Mouse (Mus musculus): Measurements from ENCODE around the gene Ppp2r5d. TPM values are rescaled to one million over a fixed set of nuclear protein-coding genes. Genes with fewer than 3 reads are reported as not detected.

The Ppp2r5d gene
- polyA plus RNA-seq, 1 experiment from 2014 or later = 105 TPM

DNA sequence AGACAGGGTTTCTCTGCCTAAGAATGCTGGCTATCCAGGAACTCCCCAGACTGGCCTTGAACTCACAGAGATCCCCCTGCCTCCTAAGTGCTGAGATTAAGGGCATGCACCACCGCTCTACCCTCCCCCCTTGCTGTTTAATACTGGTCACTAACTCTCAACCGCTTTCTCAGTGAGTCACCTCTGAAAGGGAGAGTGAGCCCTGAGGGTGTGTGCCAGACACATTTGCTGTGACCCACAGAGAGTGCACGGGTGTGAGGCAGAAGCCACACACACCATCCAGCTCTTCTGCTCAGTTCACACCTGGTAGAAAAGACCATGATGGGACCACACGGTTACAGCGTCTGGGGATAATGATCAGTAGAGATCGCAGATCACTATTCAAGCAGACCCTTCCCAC lies 6.4 kb downstream of the Ppp2r5d start:
- Histone ChIP-seq H3K4me2 (no peak overlapping the region), H3K9me3 (replicated peaks) (no peaks in the 10 kb centered on the region), H3K9ac (no peak overlapping the region), H3K4me1 (peaks cover 23% of the 10 kb centered on the region), H3K27ac (no peak overlapping the region), H3K27me3 (no peaks in the 10 kb centered on the region), H3K4me3 (replicated peaks) (no peak overlapping the region), H3K36me3 (peaks cover 53% of the 10 kb centered on the region)
- ATAC-seq (replicated peaks; ENCODE audit: low FRiP score) = no peak
- WGBS = 82% methylated on average over 6 of the region's 6 CpGs

DNA sequence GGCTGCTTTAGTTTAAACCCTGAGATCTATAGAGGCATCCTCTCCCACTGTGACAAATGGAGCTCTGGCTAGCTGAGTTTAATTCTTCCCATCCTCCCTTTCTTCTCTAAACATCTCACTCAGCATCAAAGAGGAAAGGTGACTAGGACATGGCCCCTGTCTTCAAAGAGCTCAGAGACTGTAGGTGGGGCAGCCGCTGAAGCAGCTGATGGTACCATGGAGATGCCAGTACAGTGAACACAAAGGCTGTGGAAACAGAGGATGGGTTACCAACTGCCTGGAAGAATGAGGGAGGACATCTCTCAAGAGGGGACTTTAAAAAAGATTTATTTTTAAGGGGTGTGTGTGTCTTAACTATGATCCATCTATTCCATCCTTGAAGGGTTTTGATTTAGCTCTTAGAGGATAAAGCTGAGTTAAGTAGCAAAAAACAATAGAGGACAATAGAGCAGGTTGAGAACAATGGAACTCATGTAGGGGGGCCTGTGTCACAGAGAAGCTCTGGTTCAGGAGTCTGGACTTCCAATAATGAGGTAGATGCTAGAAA lies 10.3 kb downstream of the Ppp2r5d start:
- WGBS = 44% methylated on average over 1 of the region's 1 CpGs
- ATAC-seq (replicated peaks; ENCODE audit: low FRiP score) = no peak
- no peaks in the 10 kb centered on the region for H3K27me3 ChIP-seq
- H3K27ac ChIP-seq = no peak overlapping the region
- no peak overlapping the region for H3K4me3 ChIP-seq (replicated peaks)
- H3K36me3 ChIP-seq = peaks cover 65% of the 10 kb centered on the region
- H3K9ac ChIP-seq = no peak overlapping the region
- H3K9me3 ChIP-seq (replicated peaks) = no peaks in the 10 kb centered on the region
- no peaks in the 10 kb centered on the region for H3K4me1 ChIP-seq
- H3K4me2 ChIP-seq = no peak overlapping the region

DNA sequence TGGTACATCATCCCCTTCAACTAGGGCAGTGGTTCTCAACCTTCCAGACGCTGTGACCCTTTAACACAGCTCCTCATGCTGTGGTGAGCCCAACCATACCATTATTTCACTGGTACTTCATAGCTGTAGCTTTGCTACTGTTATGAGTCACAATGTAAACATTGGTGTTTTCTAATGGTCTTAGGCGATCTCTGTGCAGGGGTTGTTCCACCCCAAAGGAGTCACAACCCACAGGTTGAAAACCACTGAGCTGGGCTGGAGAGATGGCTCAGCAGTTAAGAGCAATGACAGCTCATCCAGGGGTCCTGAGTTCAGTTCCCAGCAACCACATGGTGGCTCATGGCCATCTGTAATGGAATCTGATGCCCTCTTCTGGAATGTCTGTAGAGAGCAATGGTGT lies 13.5 kb downstream of the Ppp2r5d start:
- no peak for ATAC-seq (replicated peaks; ENCODE audit: low FRiP score)
- Histone ChIP-seq H3K4me2 (no peak overlapping the region), H3K9ac (no peak overlapping the region), H3K27ac (no peak overlapping the region), H3K27me3 (no peaks in the 10 kb centered on the region), H3K4me1 (no peaks in the 10 kb centered on the region), H3K4me3 (replicated peaks) (no peak overlapping the region), H3K36me3 (peaks cover 58% of the 10 kb centered on the region), H3K9me3 (replicated peaks) (no peaks in the 10 kb centered on the region)
- 88% methylated on average over 2 of the region's 2 CpGs for WGBS

DNA sequence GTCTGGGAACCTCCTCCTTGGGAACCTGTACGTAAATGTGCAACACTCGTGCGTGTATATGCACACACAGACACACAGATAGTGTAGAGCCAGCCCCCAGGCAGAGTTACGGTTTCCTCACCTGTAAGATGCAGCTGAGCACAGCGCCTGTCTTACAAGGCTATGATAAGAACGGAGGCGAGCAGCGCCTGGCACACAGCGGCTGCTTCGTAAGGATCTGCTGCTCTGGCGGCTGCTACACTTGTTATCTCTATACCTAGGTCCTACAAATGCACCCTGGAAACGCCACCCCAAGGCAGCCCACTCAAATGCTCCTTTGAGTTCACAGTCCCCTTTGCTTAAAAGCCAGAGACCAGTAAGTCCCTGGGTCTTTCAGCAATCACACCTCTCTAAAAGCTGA lies 14.2 kb downstream of the Ppp2r5d start:
- Histone ChIP-seq H3K4me1 (no peaks in the 10 kb centered on the region), H3K4me3 (replicated peaks) (no peak overlapping the region), H3K4me2 (no peak overlapping the region), H3K36me3 (peaks cover 58% of the 10 kb centered on the region), H3K9ac (no peak overlapping the region), H3K9me3 (replicated peaks) (no peaks in the 10 kb centered on the region), H3K27ac (no peak overlapping the region), H3K27me3 (no peaks in the 10 kb centered on the region)
- WGBS = 95% methylated on average over 12 of the region's 12 CpGs
- ATAC-seq (replicated peaks; ENCODE audit: low FRiP score) = no peak

DNA sequence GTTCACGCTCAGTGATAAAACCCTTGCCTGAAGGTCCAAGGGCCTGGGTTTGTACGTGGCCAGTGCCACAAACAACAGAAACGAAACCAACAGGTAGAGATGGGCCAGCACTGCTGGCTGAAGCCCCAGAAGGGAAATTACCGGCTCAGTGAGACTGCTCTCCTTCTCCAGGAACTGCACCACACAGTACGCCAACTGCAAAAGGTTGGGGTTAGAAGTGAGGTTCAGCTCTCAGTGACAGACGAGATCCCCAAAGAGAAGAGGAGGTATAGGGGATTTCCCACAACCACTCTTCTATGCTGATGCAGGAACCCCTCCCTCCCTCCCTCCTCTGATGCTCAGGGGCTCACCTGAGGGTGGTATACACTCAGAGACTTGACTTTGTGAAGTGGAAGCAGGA lies 19.0 kb downstream of the Ppp2r5d start:
- ATAC-seq (replicated peaks; ENCODE audit: low FRiP score) = no peak
- 84% methylated on average over 6 of the region's 6 CpGs for WGBS
- Histone ChIP-seq H3K4me1 (peaks cover 10% of the 10 kb centered on the region), H3K27ac (no peak overlapping the region), H3K4me3 (replicated peaks) (no peak overlapping the region), H3K36me3 (peaks cover 64% of the 10 kb centered on the region), H3K9me3 (replicated peaks) (no peaks in the 10 kb centered on the region), H3K9ac (no peak overlapping the region), H3K4me2 (no peak overlapping the region), H3K27me3 (no peaks in the 10 kb centered on the region)

DNA sequence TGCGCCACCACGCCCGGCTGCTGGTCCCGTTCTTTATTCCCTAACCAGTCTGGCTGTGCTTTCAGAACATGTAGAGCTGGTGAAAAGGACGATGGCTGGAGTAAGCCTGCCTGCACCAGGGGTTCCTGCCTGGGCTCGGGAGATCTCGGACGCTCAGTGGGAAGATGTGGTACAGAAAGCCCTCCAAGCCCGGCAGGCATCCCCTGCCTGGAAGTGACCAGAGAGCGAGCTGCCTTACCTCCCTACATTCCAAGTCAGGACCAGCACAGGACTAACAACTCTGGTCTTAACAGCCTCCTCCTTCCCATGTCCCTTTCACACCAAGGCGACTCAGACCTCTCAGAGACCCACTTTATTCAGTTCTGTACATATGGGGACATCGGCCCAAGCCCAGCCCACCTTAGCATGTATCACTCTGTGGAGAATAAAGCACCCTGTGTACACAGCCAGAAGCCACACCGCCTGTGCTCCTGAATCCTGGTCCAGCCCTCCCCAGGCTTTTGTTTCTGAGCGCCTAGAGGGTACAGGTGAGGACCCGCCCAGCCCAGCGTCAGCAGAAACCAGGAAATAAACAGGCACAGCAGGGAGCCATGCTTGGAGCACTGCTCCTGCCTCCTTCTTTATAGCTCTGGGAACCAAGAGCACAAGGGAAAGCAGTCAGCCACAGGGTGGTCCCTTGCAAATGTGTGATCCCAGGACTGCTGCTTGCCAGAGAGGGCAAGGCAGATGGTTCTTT lies 22.1 kb downstream of the Ppp2r5d start:
- Histone ChIP-seq H3K4me1 (peaks cover 32% of the 10 kb centered on the region), H3K36me3 (peaks cover 56% of the 10 kb centered on the region)

DNA sequence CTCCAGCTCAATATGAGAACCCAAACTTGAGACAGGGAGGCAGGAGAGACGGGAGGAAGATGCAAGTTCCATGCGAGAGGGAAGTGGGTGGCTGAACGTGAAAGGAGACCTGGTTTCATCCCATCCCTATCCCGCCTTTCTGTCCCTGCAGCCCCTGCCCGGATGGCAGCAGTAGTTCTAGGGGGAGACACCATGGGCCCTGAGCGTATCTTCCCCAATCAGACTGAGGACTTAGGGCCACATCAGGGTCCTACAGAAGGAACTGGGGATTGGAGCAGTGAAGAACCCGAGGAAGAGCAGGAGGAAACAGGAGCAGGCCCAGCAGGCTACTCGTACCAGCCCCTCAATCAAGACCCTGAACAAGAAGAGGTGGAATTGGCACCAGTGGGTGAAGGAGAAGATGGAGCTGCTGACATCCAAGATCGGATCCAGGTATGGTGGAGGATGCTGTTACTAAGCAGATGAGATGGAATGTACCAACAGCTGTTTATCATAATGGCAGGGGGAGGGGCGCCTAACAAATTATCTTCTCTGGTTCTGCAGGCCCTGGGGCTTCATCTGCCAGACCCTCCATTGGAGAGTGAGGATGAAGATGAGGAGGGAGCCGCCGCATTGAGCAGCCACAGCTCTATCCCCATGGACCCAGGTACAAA lies 23.3 kb downstream of the Ppp2r5d start:
- peak overlapping the region; percentile 95 for H3K4me3 ChIP-seq (replicated peaks)
- H3K27me3 ChIP-seq = no peaks in the 10 kb centered on the region
- H3K9ac ChIP-seq = peak overlapping the region; percentile 62
- ATAC-seq (replicated peaks; ENCODE audit: low FRiP score) = peak; percentile 0; the same call in 1 of the 2 replicates
- H3K27ac ChIP-seq = peak overlapping the region; percentile 84
- 25% methylated on average over 12 of the region's 12 CpGs for WGBS
- no peaks in the 10 kb centered on the region for H3K9me3 ChIP-seq (replicated peaks)
- peak overlapping the region; percentile 89 for H3K4me2 ChIP-seq
- peaks cover 36% of the 10 kb centered on the region for H3K4me1 ChIP-seq
- peaks cover 57% of the 10 kb centered on the region for H3K36me3 ChIP-seq

More for the DNA sequence above, 22.1 kb downstream of the Ppp2r5d start:
- H3K4me2 ChIP-seq = no peak overlapping the region
- no peak overlapping the region for H3K4me3 ChIP-seq (replicated peaks)
- no peaks in the 10 kb centered on the region for H3K9me3 ChIP-seq (replicated peaks)
- 83% methylated on average over 16 of the region's 16 CpGs for WGBS
- H3K27ac ChIP-seq = no peak overlapping the region
- H3K9ac ChIP-seq = no peak overlapping the region
- ATAC-seq (replicated peaks; ENCODE audit: low FRiP score) = no peak
- H3K27me3 ChIP-seq = no peaks in the 10 kb centered on the region

DNA sequence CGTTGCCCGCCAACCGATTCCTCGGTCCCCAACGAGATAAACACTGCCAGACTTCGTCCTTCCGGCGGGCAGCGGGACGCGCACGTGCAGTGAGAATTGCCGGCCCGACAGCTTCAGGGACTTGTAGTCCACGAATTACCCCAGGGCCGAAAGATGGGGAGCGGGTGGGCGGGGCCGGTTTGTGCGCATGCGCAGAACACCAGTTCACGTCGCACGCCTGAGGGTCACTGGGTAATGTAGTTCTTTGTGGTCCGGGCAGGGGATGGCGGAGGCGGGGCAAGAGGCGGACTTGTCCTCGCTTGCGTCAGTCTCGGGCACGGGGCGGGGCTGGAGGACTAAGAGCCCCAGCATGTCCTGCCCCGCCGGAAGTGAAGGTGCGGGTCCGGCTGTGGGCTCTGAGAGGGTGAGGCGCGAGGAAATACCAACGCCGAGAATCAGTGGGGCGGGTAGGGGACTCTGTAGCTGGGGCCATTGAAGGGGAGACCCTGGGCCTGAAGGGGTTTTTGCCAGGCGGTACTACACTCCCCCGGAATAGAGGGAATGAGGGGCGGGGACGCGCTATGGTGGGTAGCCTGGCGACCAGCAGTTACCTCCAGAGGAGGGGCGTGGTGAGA lies 24.0 kb downstream of the Ppp2r5d start, which contains the start of gene Klhdc3:
Gene Klhdc3, minus strand, starts transcription at position 155 of the 614 bp plus-strand sequence.
- H3K36me3 ChIP-seq = peaks cover 57% of the 10 kb centered on the region
- ATAC-seq (replicated peaks; ENCODE audit: low FRiP score) = peak; percentile 97
- WGBS = under 1% methylated on average over 49 of the region's 49 CpGs
- H3K9me3 ChIP-seq (replicated peaks) = no peaks in the 10 kb centered on the region
- H3K4me1 ChIP-seq = peaks cover 36% of the 10 kb centered on the region
- no peaks in the 10 kb centered on the region for H3K27me3 ChIP-seq
- H3K4me2 ChIP-seq = peak within 1 kb of the TSS; percentile 89
- H3K9ac ChIP-seq = peak within 1 kb of the TSS; percentile 86
- H3K4me3 ChIP-seq (replicated peaks) = peak within 1 kb of the TSS; percentile 95
- peak within 1 kb of the TSS; percentile 97 for H3K27ac ChIP-seq

DNA sequence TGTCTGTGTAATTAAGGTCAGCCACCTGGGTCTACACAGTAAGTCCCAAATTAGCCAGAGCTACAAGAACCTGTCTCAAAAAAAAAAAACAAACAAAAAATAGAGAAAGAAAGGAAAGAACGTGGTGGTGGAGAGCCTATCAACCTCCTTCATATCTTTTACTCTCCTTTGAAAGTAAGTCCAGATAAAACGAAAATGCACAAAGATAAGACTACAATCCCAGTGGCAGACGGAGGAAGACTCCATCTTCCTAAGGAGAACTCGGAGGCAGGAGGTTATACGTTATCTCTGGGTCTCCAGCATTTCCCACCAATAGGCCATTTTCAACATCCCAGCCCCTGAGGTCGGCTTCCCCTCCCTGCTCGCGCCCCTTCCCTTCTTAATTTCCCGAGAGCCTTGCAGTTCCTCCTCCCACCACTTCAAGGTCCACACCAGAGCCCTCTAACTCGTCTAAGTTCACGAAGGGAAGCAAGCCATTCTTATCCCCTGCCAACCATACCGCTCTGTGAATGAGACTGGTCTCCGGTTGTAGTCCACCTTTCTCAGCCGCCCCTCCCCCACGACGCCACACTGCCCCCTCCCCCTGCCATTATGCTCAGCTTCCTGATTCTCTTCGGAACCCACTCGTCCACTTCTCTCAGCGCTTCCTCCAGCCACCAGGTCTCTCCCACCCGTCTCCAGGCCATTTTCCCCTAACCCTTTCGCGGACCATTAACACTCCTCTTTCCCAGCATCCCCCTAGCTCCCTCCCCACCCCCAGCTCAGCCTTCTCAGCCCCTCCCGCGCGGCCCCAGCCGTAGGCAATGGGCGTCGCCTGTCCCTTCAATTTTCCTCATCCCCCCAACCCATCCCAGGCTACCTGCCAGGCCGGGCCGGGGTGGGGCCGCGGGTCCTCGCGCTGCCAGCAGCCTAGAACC lies 24.8 kb downstream of the Ppp2r5d start:
- under 1% methylated on average over 34 of the region's 34 CpGs for WGBS
- no peaks in the 10 kb centered on the region for H3K9me3 ChIP-seq (replicated peaks)
- peak overlapping the region; percentile 89 for H3K4me2 ChIP-seq
- peaks cover 57% of the 10 kb centered on the region for H3K36me3 ChIP-seq
- H3K4me1 ChIP-seq = peaks cover 38% of the 10 kb centered on the region
- H3K27ac ChIP-seq = peak overlapping the region; percentile 97
- H3K4me3 ChIP-seq (replicated peaks) = peak overlapping the region; percentile 95
- H3K9ac ChIP-seq = peak overlapping the region; percentile 86
- H3K27me3 ChIP-seq = no peaks in the 10 kb centered on the region
- ATAC-seq (replicated peaks; ENCODE audit: low FRiP score) = peak; percentile 12

DNA sequence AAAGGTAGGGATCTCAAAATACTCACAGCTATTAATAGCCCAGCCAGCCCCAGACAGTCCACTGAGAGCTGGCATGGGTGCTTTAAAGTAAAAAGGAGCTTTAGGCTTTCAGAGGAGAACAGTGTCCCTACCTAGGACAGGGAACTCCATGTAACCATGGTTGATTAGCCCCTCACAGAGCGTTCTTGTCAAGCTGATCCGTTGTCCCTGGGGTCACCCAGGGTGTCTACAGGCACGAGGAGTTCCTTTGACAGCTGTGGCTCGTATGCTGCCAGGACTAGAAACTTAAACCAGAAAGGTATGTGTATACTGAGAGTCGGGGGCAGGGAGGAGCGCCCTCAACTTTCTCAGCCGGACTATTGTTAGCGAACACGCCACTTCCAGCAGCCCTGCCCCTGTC lies 26.0 kb downstream of the Ppp2r5d start:
- no peaks in the 10 kb centered on the region for H3K9me3 ChIP-seq (replicated peaks)
- 30% methylated on average over 9 of the region's 9 CpGs for WGBS
- H3K4me3 ChIP-seq (replicated peaks) = peak overlapping the region; percentile 95
- peaks cover 47% of the 10 kb centered on the region for H3K4me1 ChIP-seq
- no peak for ATAC-seq (replicated peaks; ENCODE audit: low FRiP score)
- H3K27ac ChIP-seq = peak overlapping the region; percentile 97
- H3K27me3 ChIP-seq = no peaks in the 10 kb centered on the region
- H3K4me2 ChIP-seq = peak overlapping the region; percentile 89
- peaks cover 52% of the 10 kb centered on the region for H3K36me3 ChIP-seq
- peak overlapping the region; percentile 86 for H3K9ac ChIP-seq

DNA sequence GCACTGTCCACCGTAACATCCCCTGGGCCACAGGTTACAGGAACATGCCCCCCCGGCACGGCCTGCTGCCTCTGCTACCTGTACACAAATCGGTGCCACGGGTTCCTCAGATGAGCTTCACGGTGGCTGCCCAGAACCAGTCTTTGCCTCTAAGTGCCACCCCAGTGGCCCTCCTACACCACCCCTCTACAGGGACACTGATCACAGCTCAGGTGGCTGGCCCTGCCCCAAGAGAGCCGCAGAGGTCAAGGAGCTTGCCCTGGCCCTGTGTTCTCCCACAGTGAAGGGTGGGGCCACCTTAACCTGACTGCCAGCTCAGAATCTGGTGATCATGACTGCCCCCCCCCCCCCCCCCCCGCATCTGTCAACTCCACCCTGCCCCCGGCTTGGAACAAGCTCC lies 26.5 kb downstream of the Ppp2r5d start, which contains the start of gene Mea1:
Gene Mea1, plus strand, starts transcription at position 378 of the 400 bp plus-strand sequence.
- no peaks in the 10 kb centered on the region for H3K9me3 ChIP-seq (replicated peaks)
- H3K27me3 ChIP-seq = no peaks in the 10 kb centered on the region
- H3K4me2 ChIP-seq = peak within 1 kb of the TSS; percentile 89
- WGBS = 68% methylated on average over 8 of the region's 9 CpGs
- H3K36me3 ChIP-seq = peaks cover 47% of the 10 kb centered on the region
- H3K4me3 ChIP-seq (replicated peaks) = peak within 1 kb of the TSS; percentile 95
- H3K9ac ChIP-seq = peak within 1 kb of the TSS; percentile 86
- ATAC-seq (replicated peaks; ENCODE audit: low FRiP score) = no peak
- peak within 1 kb of the TSS; percentile 97 for H3K27ac ChIP-seq
- H3K4me1 ChIP-seq = peaks cover 48% of the 10 kb centered on the region

Measured in kidney, embryonic 15.5 days (tissue).